Comparison of ENCODE assay signal across 17 mouse cellular contexts in genomic region chr1:186249214-186249613, GRCm38 (mm10).
DNase-seq lines count a peak whose midpoint lies in the region; ATAC-seq and TF ChIP-seq lines count a peak whose summit lies in the region.
"Had no signal": no experiment of that assay in that cellular context is flagged by ENCODE, and none has a peak within 500 bp of the region (broad histone marks: within the 10 kb centered on the region; RNA-seq: fewer than 3 reads in every experiment).

No protein-coding gene starts in this region.

- no peak for DNase-seq in lung, postnatal 25 days (ENCODE audit: low spot score)
- peak; percentile 39 for DNase-seq in embryonic facial prominence, embryonic 14.5 days (ENCODE audit: low spot score)
- no peak for DNase-seq in stomach, postnatal 0 days (ENCODE audit: low spot score)
- DNase-seq: adrenal gland, postnatal 36 days; cerebellum, adult 9-10 months; heart, adult 18-20 months; spleen, adult 18-20 months had no signal

- peak; percentile 14; the same call in 1 of the 2 replicates for TF ChIP-seq CTCF in intestine, postnatal 0 days (IDR thresholded peaks at IDR 0.05; ENCODE audit: low read depth)
- TF ChIP-seq CTCF in stomach, postnatal 0 days (IDR thresholded peaks at IDR 0.05; ENCODE audit: low read depth) = peak; percentile 18; the same call in 1 of the 2 replicates

- H3K9me3 ChIP-seq in intestine, postnatal 0 days (ENCODE audit: control insufficient read depth) = no peaks in the 10 kb centered on the region
- no peaks in the 10 kb centered on the region for H3K9me3 ChIP-seq in intestine, embryonic 15.5 days
- H3K9me3 ChIP-seq in lung, embryonic 16.5 days (ENCODE audit: control insufficient read depth, low read length) = no peaks in the 10 kb centered on the region
- H3K9me3 ChIP-seq in embryonic facial prominence, embryonic 14.5 days (ENCODE audit: control insufficient read depth, low read length) = no peaks in the 10 kb centered on the region
- no peaks in the 10 kb centered on the region for H3K9me3 ChIP-seq in stomach, postnatal 0 days (ENCODE audit: control insufficient read depth, low read length)
- no peaks in the 10 kb centered on the region for H3K9me3 ChIP-seq in midbrain, embryonic 15.5 days
- H3K9me3 ChIP-seq: forebrain, embryonic 15.5 days; heart, embryonic 15.5 days; hindbrain, embryonic 10.5 days; kidney, embryonic 15.5 days; limb, embryonic 15.5 days; neural tube, embryonic 13.5 days had no signal

- no peak overlapping the region for H3K4me2 ChIP-seq in intestine, postnatal 0 days (replicated peaks; ENCODE audit: low read depth)
- H3K4me2 ChIP-seq in intestine, embryonic 15.5 days (replicated peaks) = no peak overlapping the region
- no peak overlapping the region for H3K4me2 ChIP-seq in lung, embryonic 16.5 days (ENCODE audit: low read depth, low read length)
- no peak overlapping the region for H3K4me2 ChIP-seq in embryonic facial prominence, embryonic 14.5 days (ENCODE audit: low read depth, low read length)
- H3K4me2 ChIP-seq in stomach, postnatal 0 days (replicated peaks; ENCODE audit: low read depth) = no peak overlapping the region
- no peak overlapping the region for H3K4me2 ChIP-seq in midbrain, embryonic 15.5 days
- H3K4me2 ChIP-seq: forebrain, embryonic 15.5 days; heart, embryonic 15.5 days; kidney, embryonic 15.5 days; limb, embryonic 15.5 days; neural tube, embryonic 13.5 days had no signal

- H3K9ac ChIP-seq in intestine, postnatal 0 days (ENCODE audit: low read depth, low read length) = no peak overlapping the region
- no peak overlapping the region for H3K9ac ChIP-seq in intestine, embryonic 15.5 days
- H3K9ac ChIP-seq in lung, embryonic 16.5 days (ENCODE audit: low read length) = no peak overlapping the region
- no peak overlapping the region for H3K9ac ChIP-seq in embryonic facial prominence, embryonic 14.5 days (ENCODE audit: low read depth, low read length)
- H3K9ac ChIP-seq in stomach, postnatal 0 days (ENCODE audit: low read length) = no peak overlapping the region
- H3K9ac ChIP-seq in midbrain, embryonic 15.5 days = no peak overlapping the region
- H3K9ac ChIP-seq: forebrain, embryonic 15.5 days; heart, embryonic 15.5 days; kidney, embryonic 15.5 days; limb, embryonic 15.5 days; neural tube, embryonic 13.5 days had no signal

- H3K4me3 ChIP-seq in intestine, postnatal 0 days (ENCODE audit: low read depth, low read length) = no peak overlapping the region
- H3K4me3 ChIP-seq in intestine, embryonic 15.5 days (replicated peaks) = no peak overlapping the region
- no peak overlapping the region for H3K4me3 ChIP-seq in lung, embryonic 16.5 days (ENCODE audit: low read length)
- H3K4me3 ChIP-seq in embryonic facial prominence, embryonic 14.5 days (ENCODE audit: low read depth, low read length) = no peak overlapping the region
- no peak overlapping the region for H3K4me3 ChIP-seq in stomach, postnatal 0 days (ENCODE audit: low read depth, low read length)
- no peak overlapping the region for H3K4me3 ChIP-seq in midbrain, embryonic 15.5 days
- H3K4me3 ChIP-seq: forebrain, embryonic 15.5 days; heart, embryonic 15.5 days; hindbrain, embryonic 10.5 days; kidney, embryonic 15.5 days; limb, embryonic 15.5 days; neural tube, embryonic 13.5 days had no signal

- TF ChIP-seq EP300 in stomach, postnatal 0 days (optimal IDR thresholded peaks at IDR 0.05) = no peak

- H3K36me3 ChIP-seq in intestine, postnatal 0 days (ENCODE audit: control insufficient read depth, insufficient read depth) = no peaks in the 10 kb centered on the region
- H3K36me3 ChIP-seq in intestine, embryonic 15.5 days = no peaks in the 10 kb centered on the region
- no peaks in the 10 kb centered on the region for H3K36me3 ChIP-seq in lung, embryonic 16.5 days (ENCODE audit: control insufficient read depth, insufficient read depth, low read length)
- H3K36me3 ChIP-seq in embryonic facial prominence, embryonic 14.5 days (ENCODE audit: control insufficient read depth, insufficient read depth, low read length) = no peaks in the 10 kb centered on the region
- H3K36me3 ChIP-seq in stomach, postnatal 0 days (ENCODE audit: control insufficient read depth, insufficient read depth, low read length) = no peaks in the 10 kb centered on the region
- H3K36me3 ChIP-seq in midbrain, embryonic 15.5 days (replicated peaks) = no peaks in the 10 kb centered on the region
- H3K36me3 ChIP-seq: forebrain, embryonic 15.5 days; heart, embryonic 15.5 days; hindbrain, embryonic 10.5 days; kidney, embryonic 15.5 days; limb, embryonic 15.5 days; neural tube, embryonic 13.5 days had no signal

- no peaks in the 10 kb centered on the region for H3K27me3 ChIP-seq in intestine, postnatal 0 days (replicated peaks; ENCODE audit: control insufficient read depth, insufficient read depth, low read length)
- no peaks in the 10 kb centered on the region for H3K27me3 ChIP-seq in intestine, embryonic 15.5 days (replicated peaks)
- no peaks in the 10 kb centered on the region for H3K27me3 ChIP-seq in lung, embryonic 16.5 days (ENCODE audit: control insufficient read depth, insufficient read depth, low read depth, low read length)
- H3K27me3 ChIP-seq in embryonic facial prominence, embryonic 14.5 days (replicated peaks; ENCODE audit: control insufficient read depth, insufficient read depth, low read length) = no peaks in the 10 kb centered on the region
- H3K27me3 ChIP-seq in stomach, postnatal 0 days (ENCODE audit: control insufficient read depth, insufficient read depth, low read length) = no peaks in the 10 kb centered on the region
- peaks cover 5% of the 10 kb centered on the region; the same call in 1 of the 2 replicates for H3K27me3 ChIP-seq in midbrain, embryonic 15.5 days (replicated peaks)
- H3K27me3 ChIP-seq: forebrain, embryonic 15.5 days; heart, embryonic 15.5 days; kidney, embryonic 15.5 days; limb, embryonic 15.5 days; neural tube, embryonic 13.5 days had no signal

- no peak overlapping the region for H3K27ac ChIP-seq in intestine, postnatal 0 days (ENCODE audit: low read depth, low read length)
- no peak overlapping the region for H3K27ac ChIP-seq in intestine, embryonic 15.5 days
- no peak overlapping the region; the same call in 1 of the 2 replicates for H3K27ac ChIP-seq in lung, embryonic 16.5 days (ENCODE audit: low read length)
- no peak overlapping the region; the same call in 1 of the 2 replicates for H3K27ac ChIP-seq in embryonic facial prominence, embryonic 14.5 days (replicated peaks; ENCODE audit: low read depth, low read length)
- H3K27ac ChIP-seq in stomach, postnatal 0 days (replicated peaks) = no peak overlapping the region
- no peak overlapping the region for H3K27ac ChIP-seq in midbrain, embryonic 15.5 days
- H3K27ac ChIP-seq: forebrain, embryonic 15.5 days; heart, embryonic 15.5 days; hindbrain, embryonic 10.5 days; kidney, embryonic 15.5 days; limb, embryonic 15.5 days; neural tube, embryonic 13.5 days had no signal

- 75% methylated on average over 4 of the region's 4 CpGs for WGBS in intestine, postnatal 0 days
- WGBS in intestine, embryonic 15.5 days = 62% methylated on average over 4 of the region's 4 CpGs
- 37% methylated on average over 4 of the region's 4 CpGs for WGBS in lung, embryonic 16.5 days
- 75% methylated on average over 4 of the region's 4 CpGs for WGBS in embryonic facial prominence, embryonic 14.5 days
- WGBS in stomach, postnatal 0 days = 53% methylated on average over 4 of the region's 4 CpGs
- WGBS in midbrain, embryonic 15.5 days = 89% methylated on average over 4 of the region's 4 CpGs

- H3K4me1 ChIP-seq in intestine, postnatal 0 days (replicated peaks; ENCODE audit: control insufficient read depth, insufficient read depth, low read length) = no peaks in the 10 kb centered on the region
- H3K4me1 ChIP-seq in intestine, embryonic 15.5 days (replicated peaks) = no peaks in the 10 kb centered on the region
- H3K4me1 ChIP-seq in lung, embryonic 16.5 days (replicated peaks; ENCODE audit: control insufficient read depth, insufficient read depth, low read length) = peaks cover 13% of the 10 kb centered on the region
- H3K4me1 ChIP-seq in embryonic facial prominence, embryonic 14.5 days (ENCODE audit: control insufficient read depth, insufficient read depth, low read length) = no peaks in the 10 kb centered on the region
- H3K4me1 ChIP-seq in stomach, postnatal 0 days (replicated peaks; ENCODE audit: control insufficient read depth, insufficient read depth) = no peaks in the 10 kb centered on the region
- 0 out of 2 replicates have a peak, but pooled peaks cover 10% of the 10 kb centered on the region for H3K4me1 ChIP-seq in midbrain, embryonic 15.5 days
- H3K4me1 ChIP-seq: neural tube, embryonic 13.5 days had no signal

- no peak for ATAC-seq in intestine, postnatal 0 days
- ATAC-seq in intestine, embryonic 15.5 days = no peak
- ATAC-seq in lung, embryonic 16.5 days (ENCODE audit: low read depth) = peak; percentile 42; the same call in 1 of the 2 replicates
- no peak for ATAC-seq in embryonic facial prominence, embryonic 14.5 days (ENCODE audit: low read depth)
- no peak for ATAC-seq in stomach, postnatal 0 days (ENCODE audit: low FRiP score, low TSS enrichment)
- ATAC-seq in midbrain, embryonic 15.5 days (replicated peaks) = no peak
- ATAC-seq: forebrain, embryonic 15.5 days had no signal
